Mouse (Mus musculus) CD8-positive naive resting alpha-beta T cell, adult 2 months (primary cell): Measurements from ENCODE around the gene 0610037L13Rik.

Source experiments
- DNase-seq, 2 experiments: peaks; one replicate each; pipeline ENCODE4 v3.0.0; 2022; ENCODE audit warnings: low read depth in 2 of 2, low spot score in 2 of 2

0610037L13Rik gene

DNA sequence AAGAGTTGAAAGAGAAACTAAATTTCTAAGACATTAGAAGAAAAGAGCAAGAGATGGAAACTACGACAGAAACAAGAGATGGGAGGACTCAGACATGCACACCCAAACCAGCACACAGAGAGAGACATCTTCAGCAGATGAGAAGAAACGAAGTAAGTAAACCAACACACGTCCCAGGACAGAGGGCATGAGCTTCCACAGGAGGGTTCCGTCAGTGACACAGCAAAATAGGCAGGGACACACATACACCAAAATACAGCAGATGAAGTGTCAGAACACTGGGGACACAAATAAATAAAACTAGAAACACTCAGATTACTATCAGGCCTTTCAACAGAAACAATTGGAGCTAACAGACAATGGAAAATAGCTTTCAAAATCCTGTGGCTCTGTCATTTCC is 20.4 kb downstream of the 0610037L13Rik start:
- DNase-seq = no peak

DNA sequence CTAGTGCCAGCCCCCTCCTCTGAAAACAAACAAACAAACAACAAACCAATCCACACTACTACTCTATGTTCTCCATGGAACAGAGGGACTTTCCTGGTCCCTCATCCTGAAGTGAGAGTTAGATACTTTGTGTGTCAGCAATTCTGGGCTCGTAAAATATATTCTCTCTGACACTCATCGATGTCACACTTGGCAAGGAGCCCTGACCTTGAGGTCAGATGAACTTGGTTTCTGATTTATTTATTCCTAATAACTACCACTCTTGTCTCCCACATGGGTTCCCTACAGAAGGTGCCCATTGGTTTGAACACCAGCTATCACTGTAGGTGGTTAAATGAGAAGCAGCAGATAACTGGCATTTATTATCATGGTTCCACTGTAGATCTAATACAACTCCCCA is 30.7 kb downstream of the 0610037L13Rik start:
- DNase-seq = no peak

DNA sequence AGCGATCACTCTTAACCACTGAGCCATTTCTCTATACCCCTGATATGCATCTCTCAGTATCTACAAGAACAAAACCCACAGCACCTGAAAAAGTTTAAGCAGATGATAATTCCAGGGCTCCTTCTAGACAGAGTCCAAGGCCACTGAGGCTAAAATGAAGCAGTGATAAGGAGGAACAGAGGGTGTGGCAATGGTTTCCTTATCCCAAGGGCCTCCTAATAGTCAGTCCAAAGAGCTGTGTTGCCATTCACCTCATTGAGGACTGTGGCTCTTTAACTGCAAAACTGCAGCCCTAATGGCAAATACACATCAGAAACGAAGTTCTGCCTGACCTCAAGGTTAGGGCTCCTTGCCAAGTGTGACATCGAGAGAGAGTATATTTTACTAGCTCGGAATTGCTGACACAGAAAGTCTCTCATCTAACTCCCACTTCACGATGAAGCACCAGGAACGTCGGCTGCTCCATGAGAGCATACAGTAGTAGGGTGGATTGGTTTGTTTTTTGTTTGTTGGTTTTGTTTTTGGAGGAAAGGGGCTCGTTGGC is 31.6 kb downstream of the 0610037L13Rik start:
- no peak for DNase-seq

DNA sequence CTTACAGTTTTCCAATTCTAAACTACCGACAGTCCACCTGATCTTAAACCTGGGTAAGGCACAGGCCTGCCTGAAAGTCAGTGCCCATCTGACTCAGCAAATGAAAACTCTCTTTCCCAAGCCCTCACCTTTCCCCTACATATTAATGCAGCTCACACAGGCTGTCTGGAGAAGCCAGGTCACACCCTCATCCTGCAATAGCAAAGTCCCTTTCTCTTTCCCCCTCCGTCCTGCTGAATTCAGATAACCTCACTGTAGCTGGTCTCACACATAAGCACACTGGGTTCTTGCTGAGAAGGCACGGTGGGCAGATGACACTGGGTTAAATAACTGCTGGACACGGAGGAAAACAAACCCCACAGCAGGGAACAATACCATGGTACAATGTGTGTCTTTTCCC is 32.3 kb downstream of the 0610037L13Rik start:
- DNase-seq = no peak

DNA sequence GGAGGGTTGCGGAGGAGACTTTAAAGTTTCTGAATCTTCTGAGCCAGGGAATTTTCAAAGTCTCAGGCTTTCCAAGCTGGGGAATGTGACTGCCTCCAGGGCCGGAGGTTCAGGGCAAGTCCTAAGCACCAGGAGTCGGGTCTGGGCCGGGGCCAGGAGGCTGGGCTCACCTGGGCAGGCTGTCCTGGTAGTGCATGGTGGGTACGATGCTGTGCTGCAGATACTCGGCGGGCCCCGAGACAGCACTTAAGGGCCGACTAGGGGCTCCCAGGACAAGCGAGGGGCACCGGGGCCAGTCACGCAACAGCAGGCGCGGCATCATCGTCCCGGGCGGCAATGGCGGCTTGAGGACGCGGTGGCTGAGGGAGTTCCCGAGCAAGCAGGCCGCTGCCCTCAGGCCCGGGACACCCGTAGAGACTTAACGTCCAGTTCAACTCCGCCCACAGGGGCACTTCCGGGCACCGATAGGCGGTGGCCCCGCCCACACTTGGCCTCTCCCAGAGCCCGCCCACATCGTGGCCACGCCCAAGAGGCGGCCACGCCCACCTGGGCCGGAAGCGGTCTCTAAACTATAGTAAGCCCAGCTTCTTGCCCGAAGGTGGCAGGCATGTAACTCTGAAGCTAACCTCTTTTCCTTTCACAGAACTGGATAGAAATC is 33.7 kb downstream of the 0610037L13Rik start, which contains the start of gene Cpt2:
Gene Cpt2 (minus strand): TSS at position 466 of the 658 bp plus-strand sequence.
- DNase-seq = peak; percentile 86 to 89

DNA sequence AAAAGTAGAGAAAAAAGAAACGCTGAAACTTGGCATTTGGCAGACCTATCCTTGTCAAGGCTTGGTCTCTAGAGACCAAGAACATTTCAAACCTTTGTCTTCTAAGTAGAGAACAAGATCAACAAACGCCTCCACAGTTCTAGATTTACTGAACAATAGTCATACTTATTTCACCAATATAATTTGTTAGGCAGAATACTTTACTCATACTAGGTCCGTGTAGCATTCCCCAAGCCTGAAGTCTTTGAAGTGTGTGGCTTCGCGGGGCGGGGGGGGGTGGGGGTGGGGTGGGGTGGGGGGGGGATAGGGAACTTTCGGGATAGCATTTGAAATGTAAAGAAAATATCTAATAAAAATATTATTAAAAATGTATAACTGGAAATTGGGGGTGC is 34.2 kb downstream of the 0610037L13Rik start:
- DNase-seq = no peak

DNA sequence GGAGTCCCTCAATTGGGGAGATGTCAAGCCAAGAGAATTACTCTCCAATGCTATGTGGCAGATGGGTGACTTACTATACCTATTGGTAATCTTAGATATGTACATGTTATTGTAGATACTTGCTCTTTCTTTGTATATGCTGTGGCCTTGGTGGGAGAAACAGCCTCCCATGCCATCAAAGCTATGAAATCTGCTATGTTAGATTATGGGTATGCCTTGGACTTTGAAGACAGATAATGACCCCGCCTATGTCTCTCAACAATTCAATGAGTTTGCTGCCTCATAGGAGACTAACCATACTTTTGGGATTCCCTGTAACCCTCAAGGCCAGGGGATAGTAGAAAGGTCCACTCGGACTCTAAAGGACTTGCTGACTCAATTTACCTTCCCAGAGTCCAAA is 38.7 kb downstream of the 0610037L13Rik start:
- no peak for DNase-seq

DNA sequence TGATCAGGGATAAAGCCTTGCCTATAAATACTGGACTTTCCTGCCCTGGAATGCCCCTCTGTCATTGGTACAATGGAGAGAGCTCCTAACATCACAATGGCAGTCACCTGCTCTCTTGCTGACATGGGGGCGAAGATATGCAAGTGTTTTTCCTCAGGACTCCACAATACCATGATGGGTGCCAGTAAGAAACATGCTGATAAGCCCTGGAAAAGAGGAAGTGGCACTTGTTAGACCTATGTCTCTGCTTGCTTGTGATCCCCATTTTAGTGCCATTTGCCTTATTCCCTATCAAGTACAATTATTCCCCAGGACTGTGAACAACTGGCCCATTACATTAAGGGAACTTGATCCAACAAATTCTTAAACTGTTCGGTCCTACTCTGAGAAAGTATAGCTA is 39.1 kb downstream of the 0610037L13Rik start:
- no peak for DNase-seq

DNA sequence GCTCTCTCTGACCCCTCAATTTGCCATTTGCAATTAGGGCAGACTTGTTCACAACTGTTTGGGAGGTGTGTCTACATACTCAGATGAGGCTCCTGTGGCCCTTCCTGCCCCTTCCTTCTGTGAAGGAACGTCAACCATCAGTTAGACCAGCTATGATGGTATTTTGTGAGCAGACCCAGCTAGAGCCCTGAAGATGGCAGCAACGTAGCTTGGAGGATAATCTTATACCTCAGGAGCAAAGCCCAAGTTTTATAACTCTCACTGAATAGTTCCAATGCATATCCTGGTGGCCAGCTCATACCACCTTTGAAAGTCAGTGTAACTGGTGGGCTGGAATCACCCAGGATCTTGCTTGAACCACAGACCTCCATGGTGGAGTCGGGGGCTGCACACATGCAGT is 41.8 kb downstream of the 0610037L13Rik start:
- no peak for DNase-seq

DNA sequence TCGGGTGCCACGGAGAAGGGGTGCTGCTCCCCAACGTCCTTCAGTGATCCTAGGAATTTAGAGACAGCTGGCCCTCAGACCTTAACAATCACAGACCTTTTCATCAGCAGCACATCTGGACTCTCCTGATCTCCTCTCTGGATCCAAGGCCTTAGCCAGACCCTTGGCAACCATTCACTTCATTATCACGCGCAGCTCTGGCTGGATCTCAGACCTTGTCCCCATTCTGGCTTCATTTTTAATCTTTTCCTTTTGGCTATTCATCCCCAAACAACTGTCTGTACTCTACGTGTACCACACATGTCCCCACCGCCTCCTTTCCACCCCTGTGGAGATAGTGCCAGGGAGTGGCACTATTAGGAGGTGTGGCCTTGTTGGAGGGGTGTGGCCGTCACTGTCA is 43.6 kb downstream of the 0610037L13Rik start:
- no peak for DNase-seq

DNA sequence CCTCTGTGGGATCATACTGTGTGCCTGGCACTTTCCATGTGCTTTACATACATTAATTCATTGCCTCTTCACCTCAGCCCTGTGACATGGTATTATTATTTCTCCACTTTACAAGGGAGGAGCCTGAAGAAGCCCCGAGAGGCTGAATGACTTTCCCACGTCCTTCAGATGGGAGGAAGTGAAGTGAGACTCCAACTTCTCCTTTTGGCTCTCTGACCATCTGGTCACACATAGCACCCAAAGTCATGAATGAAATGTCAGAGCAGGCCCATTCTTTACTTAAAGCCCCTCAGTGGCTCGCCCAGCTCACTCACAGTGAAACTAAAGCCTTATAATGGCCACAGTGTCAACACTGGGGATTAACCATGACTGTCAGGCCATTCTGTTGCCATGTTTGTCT is 45.6 kb downstream of the 0610037L13Rik start:
- no peak for DNase-seq

DNA sequence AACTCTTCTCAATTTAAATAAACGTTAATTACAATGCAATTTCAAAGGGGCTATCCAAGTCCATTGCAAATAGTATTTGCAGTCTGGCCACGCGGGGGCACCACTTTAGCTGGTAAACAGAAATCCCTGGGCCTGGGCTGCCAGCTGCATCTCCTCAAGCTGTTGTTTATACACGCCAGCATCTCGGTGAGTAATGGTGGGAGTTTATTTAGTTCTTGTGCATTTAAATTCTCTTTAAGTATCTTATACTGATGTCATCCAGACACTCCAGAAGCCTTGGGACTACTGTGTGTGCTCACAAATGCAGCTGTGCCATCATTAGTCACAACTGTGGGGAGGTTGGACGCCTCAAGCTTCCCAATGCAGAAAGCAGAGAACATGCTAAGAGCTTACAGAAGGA is 47.7 kb downstream of the 0610037L13Rik start:
- no peak for DNase-seq

DNA sequence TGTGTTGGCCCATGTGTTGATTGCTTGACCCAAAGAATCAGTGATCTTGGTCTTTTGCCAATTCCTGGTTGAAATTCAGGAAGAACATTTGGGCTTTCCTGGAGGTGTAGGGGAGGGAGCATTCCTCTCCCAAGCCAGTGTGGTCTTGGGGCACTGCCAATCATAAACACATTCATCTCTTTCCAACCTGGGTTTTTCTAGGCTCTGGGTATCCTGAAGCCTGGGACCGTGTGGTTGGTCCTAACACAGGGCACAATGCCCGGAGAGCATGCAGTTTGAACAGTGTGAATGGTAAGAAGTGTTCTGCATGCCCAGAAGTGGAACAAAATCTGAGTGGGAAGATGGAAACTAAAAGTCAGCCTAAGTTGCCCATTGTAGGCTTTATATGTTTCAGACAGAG is 48.5 kb downstream of the 0610037L13Rik start:
- DNase-seq = no peak

DNA sequence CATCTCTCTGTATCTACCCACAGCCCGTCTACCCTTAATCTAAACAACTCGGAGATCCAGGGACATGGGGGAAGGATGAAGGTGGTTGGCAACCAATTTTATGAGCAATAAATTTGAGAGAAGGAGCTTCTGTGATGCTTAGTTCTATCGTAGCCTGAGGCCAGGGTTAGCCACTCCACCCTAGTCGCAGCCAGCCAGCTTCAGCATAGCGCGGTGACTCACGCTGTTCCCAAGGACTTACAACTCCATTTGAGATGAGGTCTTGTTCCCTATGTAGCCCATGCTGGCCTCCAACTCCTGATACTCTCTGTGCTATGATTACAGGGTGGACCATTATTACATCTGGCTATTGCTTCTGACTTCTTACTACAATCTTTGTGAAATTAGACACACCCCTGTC is 53.1 kb downstream of the 0610037L13Rik start:
- no peak for DNase-seq

DNA sequence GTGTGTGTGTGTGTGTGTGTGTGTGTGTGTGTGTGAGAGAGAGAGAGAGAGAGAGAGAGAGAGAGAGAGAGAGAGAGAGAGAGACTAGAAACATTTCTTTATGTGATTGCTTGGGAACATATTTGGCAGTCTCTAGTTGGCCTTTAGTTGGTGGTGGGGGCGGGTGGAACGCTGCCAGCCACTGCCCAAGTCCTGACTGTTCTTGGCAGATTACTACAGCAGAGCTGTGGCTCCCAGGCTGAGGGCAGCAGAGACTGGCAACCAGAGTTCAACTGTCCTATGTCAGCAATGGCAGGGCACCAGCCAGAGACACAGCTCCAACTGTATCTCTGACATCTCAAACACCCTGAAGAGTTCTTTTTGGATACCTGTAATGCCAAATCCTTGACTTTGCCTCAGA is 54.5 kb downstream of the 0610037L13Rik start:
- DNase-seq = no peak
